Mouse (Mus musculus) kidney, adult 2 months (tissue): ENCODE measurements at regions not wholly inside any gene's neighbourhood (a gene's known extent, or its start where the extent isn't known, plus 50 kb on each side); places are given as distances from the start of the nearest gene placed in this dataset.

ENCODE experiments used
- DNase-seq: peaks from one replicate; pipeline ENCODE4 v3.0.0; 2021
- H3K27ac ChIP-seq: fragments of 200-500 bp; 2 replicates; pipeline ENCODE4 v1.5.1; 2012; ENCODE audit warnings: low read depth, low read length, control low read depth, inconsistent platforms; ENCODE audit not compliant: insufficient read depth
- H3K27me3 ChIP-seq: fragments of 200-500 bp; replicated peaks from 2 replicates; pipeline ENCODE4 v1.6.1; 2012; ENCODE audit warnings: mild to moderate bottlenecking, moderate library complexity, low read length, inconsistent platforms; ENCODE audit not compliant: control insufficient read depth, insufficient read depth
- H3K36me3 ChIP-seq: fragments of 200-500 bp; 2 replicates; pipeline ENCODE4 v1.6.1; 2012; ENCODE audit warnings: mild to moderate bottlenecking, moderate library complexity, low read length, inconsistent platforms; ENCODE audit not compliant: control insufficient read depth, insufficient read depth
- H3K4me1 ChIP-seq: fragments of 200-500 bp; 2 replicates; pipeline ENCODE4 v1.6.1; 2011; ENCODE audit warnings: low read length; ENCODE audit not compliant: control insufficient read depth, insufficient read depth
- H3K4me3 ChIP-seq: fragments of 200-500 bp; 2 replicates; pipeline ENCODE4 v1.5.1; 2011; ENCODE audit warnings: mild to moderate bottlenecking, low read depth, low read length, control low read depth; ENCODE audit not compliant: insufficient read depth
- CTCF ChIP-seq: fragments of 200-500 bp; conservative IDR thresholded peaks from 2 replicates; pipeline ENCODE4 v1.5.1; 2011; ENCODE audit warnings: low read depth, mild to moderate bottlenecking, control low read depth, low read length, moderate library complexity, mixed read lengths; ENCODE audit not compliant: insufficient read depth, insufficient read length
- POLR2A ChIP-seq: fragments of 200-500 bp; IDR thresholded peaks from one replicate; pipeline ENCODE4 v1.6.1; 2011; ENCODE audit warnings: low read depth, low read length, control low read depth
- WGBS: fragments of 180-500 bp; shearing (Covaris S2); methylation state at CpG from one replicate; pipeline ENCODE4 v1.1.7; 2018; 5-methylcytosine and 5-hydroxymethylcytosine counted together

- 44% methylated on average over 2 of the region's 2 CpGs for WGBS
- peak; percentile 72 for DNase-seq
- H3K27ac ChIP-seq, result peak overlapping the region; percentile 76
These were observed 238.6 kb downstream of the Rnf152 start for GRCm38 (mm10) chr1:105117888-105118287.

GRCm38 (mm10) chr1:105116231-105116630, 240.3 kb downstream of the Rnf152 start:
- TF ChIP-seq POLR2A (no peak), CTCF (no peak)
- Histone ChIP-seq H3K27me3 (no peaks in the 10 kb centered on the region), H3K4me3 (0 out of 2 replicates have a peak overlapping the region, but pooled peaks have one; percentile 25), H3K27ac (peak overlapping the region; percentile 100), H3K4me1 (peaks cover 16% of the 10 kb centered on the region; the same call in 1 of the 2 replicates), H3K36me3 (no peaks in the 10 kb centered on the region)
- DNase-seq, result peak; percentile 76
- 51% methylated on average over 3 of the region's 3 CpGs for WGBS

More at GRCm38 (mm10) chr1:105117888-105118287, 238.6 kb downstream of the Rnf152 start:
- Histone ChIP-seq H3K27me3 (no peaks in the 10 kb centered on the region), H3K4me3 (no peak overlapping the region), H3K36me3 (no peaks in the 10 kb centered on the region), H3K4me1 (peaks cover 16% of the 10 kb centered on the region; the same call in 1 of the 2 replicates)
- TF ChIP-seq CTCF (no peak), POLR2A (no peak)

- Histone ChIP-seq H3K36me3 (no peaks in the 10 kb centered on the region), H3K27me3 (no peaks in the 10 kb centered on the region), H3K27ac (peak overlapping the region; percentile 85), H3K4me3 (no peak overlapping the region), H3K4me1 (peaks cover 16% of the 10 kb centered on the region; the same call in 1 of the 2 replicates)
- 73% methylated on average over 6 of the region's 6 CpGs for WGBS
- no peak for TF ChIP-seq CTCF
- no peak for TF ChIP-seq POLR2A
- peak; percentile 80 for DNase-seq
These were observed 241.1 kb downstream of the Rnf152 start for GRCm38 (mm10) chr1:105115391-105115790.

- DNase-seq, result peak; percentile 90
- 63% methylated on average over 3 of the region's 3 CpGs for WGBS
- Histone ChIP-seq H3K4me1 (peaks cover 16% of the 10 kb centered on the region; the same call in 1 of the 2 replicates), H3K36me3 (no peaks in the 10 kb centered on the region), H3K4me3 (no peak overlapping the region), H3K27ac (peak overlapping the region; percentile 92), H3K27me3 (no peaks in the 10 kb centered on the region)
- TF ChIP-seq POLR2A (no peak), CTCF (no peak)
These were observed 241.7 kb downstream of the Rnf152 start for GRCm38 (mm10) chr1:105114835-105115234.

- 87% methylated on average over 1 of the region's 1 CpGs for WGBS
- H3K27me3 ChIP-seq, result no peaks in the 10 kb centered on the region
- no peak for DNase-seq
- no peak overlapping the region for H3K4me3 ChIP-seq
- peaks cover 5% of the 10 kb centered on the region; the same call in 1 of the 2 replicates for H3K4me1 ChIP-seq
- TF ChIP-seq CTCF (no peak), POLR2A (no peak)
- peak overlapping the region; percentile 9; the same call in 1 of the 2 replicates for H3K27ac ChIP-seq
- no peaks in the 10 kb centered on the region for H3K36me3 ChIP-seq
These were observed 243.6 kb downstream of the Rnf152 start for GRCm38 (mm10) chr1:105112762-105113525.

GRCm38 (mm10) chr1:105111236-105111635, 245.3 kb downstream of the Rnf152 start:
- Histone ChIP-seq H3K27ac (no peak overlapping the region), H3K4me3 (no peak overlapping the region), H3K36me3 (no peaks in the 10 kb centered on the region), H3K27me3 (no peaks in the 10 kb centered on the region), H3K4me1 (no peaks in the 10 kb centered on the region)
- TF ChIP-seq CTCF (no peak), POLR2A (no peak)
- 50% methylated on average over 4 of the region's 4 CpGs for WGBS
- DNase-seq, result no peak

GRCm38 (mm10) chr1:105110581-105111210, 245.8 kb downstream of the Rnf152 start:
- TF ChIP-seq CTCF (no peak), POLR2A (no peak)
- whole genome bisulfite sequencing, result 84% methylated on average over 1 of the region's 1 CpGs
- no peaks in the 10 kb centered on the region for H3K27me3 ChIP-seq
- DNase-seq, result no peak
- no peaks in the 10 kb centered on the region for H3K4me1 ChIP-seq
- H3K27ac ChIP-seq, result no peak overlapping the region
- no peak overlapping the region for H3K4me3 ChIP-seq
- H3K36me3 ChIP-seq, result no peaks in the 10 kb centered on the region
